Mouse (Mus musculus): Measurements from ENCODE around the gene Grik1. TPM values are rescaled to one million over a fixed set of nuclear protein-coding genes. Genes with fewer than 3 reads are reported as not detected.

Grik1 gene
- polyA plus RNA-seq, 1 experiment from 2014 or later: 1.5 TPM

- Histone ChIP-seq H3K4me3 (no peak overlapping the region), H3K4me1 (no peaks in the 10 kb centered on the region), H3K27ac (replicated peaks) (no peak overlapping the region), H3K9me3 (no peaks in the 10 kb centered on the region), H3K27me3 (replicated peaks; ENCODE audit: low read depth, poor library complexity, severe bottlenecking) (no peaks in the 10 kb centered on the region), H3K36me3 (replicated peaks) (no peaks in the 10 kb centered on the region)
- WGBS: 91% methylated on average over 2 of the region's 2 CpGs
- no peak for DNase-seq (ENCODE audit: low spot score)
Observed at GRCm38 (mm10) chr16:87901189-87901588, 388.9 kb downstream of the Grik1 start.

- Histone ChIP-seq H3K4me1 (peaks cover 8% of the 10 kb centered on the region), H3K4me3 (no peak overlapping the region), H3K9me3 (no peaks in the 10 kb centered on the region), H3K36me3 (replicated peaks) (no peaks in the 10 kb centered on the region), H3K27me3 (replicated peaks; ENCODE audit: low read depth, poor library complexity, severe bottlenecking) (no peaks in the 10 kb centered on the region), H3K27ac (replicated peaks) (no peak overlapping the region)
- 92% methylated on average over 2 of the region's 2 CpGs for WGBS
- DNase-seq (ENCODE audit: low spot score): no peak
Observed at GRCm38 (mm10) chr16:87875927-87876326, 414.1 kb downstream of the Grik1 start.

DNA sequence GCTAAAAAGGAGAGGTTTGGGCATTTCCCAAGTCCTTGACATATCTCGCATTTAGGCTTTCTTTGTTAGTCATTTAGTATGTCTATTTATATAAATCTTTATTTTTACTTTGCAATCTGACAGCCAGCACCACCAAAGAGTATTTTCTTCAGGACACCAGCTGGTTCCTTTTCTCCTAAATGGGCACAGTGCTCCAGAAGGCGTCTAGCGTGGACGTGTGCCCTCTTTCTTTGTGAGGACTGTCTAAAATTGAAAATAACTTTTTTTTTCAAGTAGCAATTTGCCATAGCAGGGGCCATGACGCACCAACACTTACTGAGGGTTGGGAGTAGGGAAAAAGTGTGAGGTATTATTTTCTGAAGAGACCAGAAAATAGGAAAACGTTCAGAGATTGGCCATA lies 425.5 kb downstream of the Grik1 start:
- no peaks in the 10 kb centered on the region for H3K36me3 ChIP-seq (replicated peaks)
- peaks cover 4% of the 10 kb centered on the region; the same call in 1 of the 2 replicates for H3K4me1 ChIP-seq
- no peaks in the 10 kb centered on the region for H3K27me3 ChIP-seq (replicated peaks; ENCODE audit: low read depth, poor library complexity, severe bottlenecking)
- no peaks in the 10 kb centered on the region for H3K9me3 ChIP-seq
- 89% methylated on average over 6 of the region's 6 CpGs for WGBS
- no peak for DNase-seq (ENCODE audit: low spot score)
- no peak overlapping the region for H3K27ac ChIP-seq (replicated peaks)
- no peak overlapping the region for H3K4me3 ChIP-seq

GRCm38 (mm10) chr16:87861722-87862121 lies 428.3 kb downstream of the Grik1 start:
- Histone ChIP-seq H3K27me3 (replicated peaks; ENCODE audit: low read depth, poor library complexity, severe bottlenecking) (no peaks in the 10 kb centered on the region), H3K36me3 (replicated peaks) (no peaks in the 10 kb centered on the region), H3K4me3 (no peak overlapping the region), H3K4me1 (peaks cover 4% of the 10 kb centered on the region; the same call in 1 of the 2 replicates), H3K9me3 (no peaks in the 10 kb centered on the region), H3K27ac (replicated peaks) (no peak overlapping the region)
- DNase-seq (ENCODE audit: low spot score): no peak
- WGBS: 20% methylated on average over 1 of the region's 1 CpGs

DNA sequence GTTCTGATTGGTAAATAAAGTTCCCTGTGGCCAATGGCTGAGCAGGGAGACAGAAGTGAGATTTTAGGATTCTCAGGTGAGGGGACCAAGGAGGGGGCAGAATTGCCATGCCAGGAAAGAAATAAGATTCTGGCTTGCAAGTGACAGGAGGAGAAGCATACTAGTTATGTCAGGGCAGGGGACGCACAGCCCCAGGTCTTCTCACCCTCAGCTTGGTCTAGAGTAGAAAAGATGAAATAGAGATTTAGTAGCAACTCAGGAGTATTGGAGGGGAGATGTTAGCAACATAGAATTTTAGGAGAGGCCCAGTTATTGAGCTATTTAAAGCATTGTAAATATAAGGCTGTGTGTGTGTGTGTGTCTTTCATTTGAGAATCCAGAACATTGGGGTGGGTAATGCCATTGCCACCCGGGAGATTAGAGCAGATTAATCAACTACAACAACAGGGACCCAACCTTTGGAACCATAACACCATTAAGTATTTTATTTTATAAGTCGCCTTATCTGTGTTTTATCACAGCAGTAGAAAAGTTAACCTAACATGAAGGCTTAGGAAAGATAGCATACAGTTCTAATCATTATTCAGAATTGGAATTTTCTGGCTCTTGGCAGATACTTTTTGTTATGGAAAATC lies 436.5 kb downstream of the Grik1 start:
- Histone ChIP-seq H3K27me3 (replicated peaks; ENCODE audit: low read depth, poor library complexity, severe bottlenecking) (no peaks in the 10 kb centered on the region), H3K9me3 (no peaks in the 10 kb centered on the region), H3K4me3 (no peak overlapping the region), H3K27ac (replicated peaks) (no peak overlapping the region), H3K4me1 (no peaks in the 10 kb centered on the region), H3K36me3 (replicated peaks) (no peaks in the 10 kb centered on the region)
- WGBS: 93% methylated on average over 3 of the region's 3 CpGs
- DNase-seq (ENCODE audit: low spot score): no peak

DNA sequence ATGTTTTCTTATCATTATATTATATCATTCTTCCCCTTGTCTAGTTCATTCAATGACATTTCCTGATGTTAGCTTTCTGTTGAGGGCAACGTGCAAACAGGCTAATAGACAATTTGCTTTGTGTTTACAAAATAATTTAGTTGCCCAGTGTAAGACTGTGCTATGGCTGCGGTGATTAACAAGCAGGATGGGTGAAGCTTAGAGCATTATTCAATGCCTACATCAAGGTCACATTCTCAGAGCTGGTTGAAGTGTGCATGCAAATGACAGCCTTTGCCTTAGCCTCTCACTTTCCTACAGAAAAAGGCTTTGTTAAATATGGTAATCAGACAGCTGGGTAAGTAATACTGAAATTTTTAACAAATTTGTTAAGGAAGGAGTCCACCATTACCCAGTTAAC lies 438.5 kb downstream of the Grik1 start:
- WGBS: 73% methylated on average over 2 of the region's 2 CpGs
- Histone ChIP-seq H3K27me3 (replicated peaks; ENCODE audit: low read depth, poor library complexity, severe bottlenecking) (no peaks in the 10 kb centered on the region), H3K4me1 (no peaks in the 10 kb centered on the region), H3K27ac (replicated peaks) (no peak overlapping the region), H3K36me3 (replicated peaks) (no peaks in the 10 kb centered on the region), H3K9me3 (no peaks in the 10 kb centered on the region), H3K4me3 (no peak overlapping the region)
- DNase-seq (ENCODE audit: low spot score): no peak

DNA sequence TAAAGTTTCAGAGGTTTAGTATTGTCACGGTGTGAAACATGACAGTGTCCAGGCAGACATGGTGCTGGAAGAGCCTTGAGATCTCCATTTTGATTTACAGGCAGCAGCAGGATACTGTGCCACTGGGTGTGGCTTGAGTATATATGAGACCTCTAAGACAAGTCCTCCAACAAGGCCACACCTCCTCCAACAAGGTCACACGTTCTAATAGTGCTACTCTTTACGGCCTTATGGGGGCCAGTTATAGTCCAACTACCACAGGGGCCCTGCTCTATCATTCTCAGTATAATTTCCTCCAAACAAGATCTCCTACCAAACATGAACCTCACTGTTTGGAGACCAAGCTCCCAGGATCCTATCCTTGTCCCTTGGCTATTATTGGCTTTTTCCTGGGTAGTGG lies 441.3 kb downstream of the Grik1 start:
- Histone ChIP-seq H3K27me3 (replicated peaks; ENCODE audit: low read depth, poor library complexity, severe bottlenecking) (no peaks in the 10 kb centered on the region), H3K27ac (replicated peaks) (no peak overlapping the region), H3K9me3 (no peaks in the 10 kb centered on the region), H3K4me3 (no peak overlapping the region), H3K4me1 (no peaks in the 10 kb centered on the region), H3K36me3 (replicated peaks) (no peaks in the 10 kb centered on the region)
- no peak for DNase-seq (ENCODE audit: low spot score)
- 90% methylated on average over 3 of the region's 3 CpGs for WGBS

Other genes with a start within 250 kb of the Grik1 start
- not detected in 2 replicates for gene Cldn17, start 216.7 kb upstream of the Grik1 start, polyA plus RNA-seq (2016; fragmentation: Nextera tagmentation; extraction: Ambion mirVana)

Data from embryonic facial prominence, embryonic 10.5 days (tissue).